Mouse (Mus musculus): ENCODE measurements around the gene Trpm3.
A peak's percentile ranks its signal among the peaks of the same experiment; 100 is the strongest.

Gene Trpm3

GRCm38 (mm10) chr19:22960450-22961265 is 821.8 kb downstream of the Trpm3 start:
- no peak for DNase-seq (ENCODE audit: inconsistent age in 2 of 2, low spot score in 1 of 2)

DNA sequence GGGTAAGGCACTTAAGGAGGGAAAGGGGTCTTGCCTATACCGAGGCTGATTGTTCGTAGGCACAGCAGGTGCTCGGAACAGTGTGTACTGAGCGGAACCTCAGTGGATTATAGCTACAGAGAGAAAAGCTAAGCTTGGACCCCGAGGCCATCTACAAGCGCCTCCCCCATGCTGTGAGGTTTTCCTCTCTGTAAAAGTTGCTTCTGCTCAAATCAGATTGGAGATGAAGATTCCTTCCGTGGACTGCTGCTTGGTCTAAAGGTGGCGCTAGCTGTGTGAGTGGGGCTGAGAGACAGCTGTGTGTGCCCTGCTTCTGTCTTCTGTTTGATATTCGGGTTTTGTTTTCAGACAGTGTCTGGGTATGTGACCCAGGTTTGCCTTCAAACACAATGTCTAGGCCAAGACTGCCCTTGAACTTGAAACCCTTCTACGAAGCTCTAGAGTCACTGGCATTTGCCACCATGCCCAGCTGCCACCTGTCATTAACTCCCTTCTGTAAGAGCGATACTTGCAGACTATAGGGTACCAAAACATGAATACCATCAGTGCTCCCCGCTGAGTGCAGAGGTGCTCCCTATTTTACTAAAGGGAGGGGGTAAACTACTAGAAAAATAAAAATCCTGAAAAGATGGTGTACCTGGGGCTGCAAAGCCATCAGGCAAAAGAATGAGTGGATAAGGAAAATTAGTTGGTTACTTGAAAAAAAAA is 823.3 kb downstream of the Trpm3 start:
- DNase-seq (ENCODE audit: inconsistent age in 2 of 2, low spot score in 1 of 2) = no peak

DNA sequence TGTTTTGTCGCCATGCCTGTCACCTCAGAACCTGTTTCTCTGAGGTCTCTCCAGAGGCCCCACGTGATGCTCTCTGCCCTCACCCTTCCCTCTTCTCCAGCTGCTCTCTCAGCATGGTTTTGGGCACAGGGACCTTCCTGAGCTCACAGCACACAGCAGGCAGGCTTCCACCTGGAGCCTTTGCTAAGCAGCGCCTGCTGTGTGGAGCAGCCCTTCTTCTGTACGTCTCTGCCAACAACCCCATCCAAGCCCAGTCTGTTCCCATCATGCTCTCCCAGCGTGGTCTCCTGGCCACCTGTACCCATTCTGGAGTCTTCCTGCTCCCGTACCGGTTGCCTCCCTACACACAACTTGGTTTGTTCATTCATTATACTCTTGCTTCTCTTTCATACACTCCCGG is 823.9 kb downstream of the Trpm3 start:
- DNase-seq (ENCODE audit: inconsistent age in 2 of 2, low spot score in 1 of 2) = no peak

DNA sequence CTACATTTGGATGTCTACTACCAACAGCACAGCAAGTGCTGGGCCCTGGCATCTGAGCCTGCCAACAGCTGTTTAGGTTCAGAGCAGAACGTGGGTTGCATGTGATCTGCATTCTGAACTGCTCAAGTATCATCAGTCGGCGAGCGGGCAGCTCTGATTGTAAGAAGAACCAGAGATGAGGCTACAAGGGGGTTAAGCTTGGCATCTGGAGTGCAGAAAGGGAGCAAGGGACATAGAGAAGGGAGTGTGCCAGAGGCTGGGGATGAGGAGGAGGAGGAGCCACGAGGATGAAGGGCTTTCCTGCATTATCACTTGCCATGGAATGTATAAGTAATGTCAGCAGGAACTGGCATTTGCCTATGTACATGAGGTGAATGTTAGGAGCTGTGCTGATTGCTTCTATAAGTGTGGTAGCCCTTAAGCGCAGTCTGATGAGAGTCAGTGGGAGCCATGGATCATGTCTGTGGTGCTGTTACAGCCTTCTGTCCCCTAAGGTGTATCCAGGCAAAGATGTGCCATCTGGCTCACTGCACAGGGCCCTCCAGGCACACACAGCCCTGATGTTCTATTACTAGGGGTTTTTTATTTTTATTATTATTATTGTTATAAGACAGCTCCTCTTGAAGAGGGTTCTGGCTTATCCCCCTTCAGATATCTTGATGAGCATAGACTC is 825.0 kb downstream of the Trpm3 start:
- DNase-seq (ENCODE audit: inconsistent age in 2 of 2, low spot score in 1 of 2) = no peak

DNA sequence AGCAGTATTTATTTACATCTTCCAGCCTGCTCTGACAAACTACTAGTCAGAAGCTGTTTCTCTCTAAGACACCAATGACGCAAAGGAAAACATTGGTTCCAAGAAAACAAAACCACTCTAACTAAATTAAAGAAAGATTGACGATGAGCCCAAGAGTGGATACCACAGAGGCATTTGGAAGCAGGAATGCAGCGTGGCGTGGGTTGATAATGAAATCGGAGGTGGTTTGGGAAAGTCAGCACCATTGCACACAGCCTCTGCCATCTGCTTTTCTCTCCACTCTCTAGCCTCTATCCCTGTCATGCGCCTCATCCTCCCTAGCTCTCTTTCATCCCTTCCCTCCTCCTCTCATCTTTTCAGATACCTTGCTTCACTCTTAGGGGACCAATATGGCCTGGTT is 826.6 kb downstream of the Trpm3 start:
- DNase-seq (ENCODE audit: inconsistent age in 2 of 2, low spot score in 1 of 2) = no peak

GRCm38 (mm10) chr19:22973294-22973693 is 834.4 kb downstream of the Trpm3 start:
- DNase-seq (ENCODE audit: inconsistent age in 2 of 2, low spot score in 1 of 2) = no peak

- no peak for DNase-seq (ENCODE audit: inconsistent age in 2 of 2, low spot score in 1 of 2)
Measured at GRCm38 (mm10) chr19:22973727-22974126, 834.9 kb downstream of the Trpm3 start.

GRCm38 (mm10) chr19:22975801-22976200 is 837.0 kb downstream of the Trpm3 start:
- no peak for DNase-seq (ENCODE audit: inconsistent age in 2 of 2, low spot score in 1 of 2)

- no peak for DNase-seq (ENCODE audit: inconsistent age in 2 of 2, low spot score in 1 of 2)
Measured at GRCm38 (mm10) chr19:22977508-22977907, 838.7 kb downstream of the Trpm3 start.

GRCm38 (mm10) chr19:22978763-22979162 is 839.9 kb downstream of the Trpm3 start:
- no peak for DNase-seq (ENCODE audit: inconsistent age in 2 of 2, low spot score in 1 of 2)

GRCm38 (mm10) chr19:22979191-22979590 is 840.3 kb downstream of the Trpm3 start:
- no peak for DNase-seq (ENCODE audit: inconsistent age in 2 of 2, low spot score in 1 of 2)

GRCm38 (mm10) chr19:22987914-22988313 is 849.1 kb downstream of the Trpm3 start:
- DNase-seq (ENCODE audit: inconsistent age in 2 of 2, low spot score in 1 of 2) = no peak

DNA sequence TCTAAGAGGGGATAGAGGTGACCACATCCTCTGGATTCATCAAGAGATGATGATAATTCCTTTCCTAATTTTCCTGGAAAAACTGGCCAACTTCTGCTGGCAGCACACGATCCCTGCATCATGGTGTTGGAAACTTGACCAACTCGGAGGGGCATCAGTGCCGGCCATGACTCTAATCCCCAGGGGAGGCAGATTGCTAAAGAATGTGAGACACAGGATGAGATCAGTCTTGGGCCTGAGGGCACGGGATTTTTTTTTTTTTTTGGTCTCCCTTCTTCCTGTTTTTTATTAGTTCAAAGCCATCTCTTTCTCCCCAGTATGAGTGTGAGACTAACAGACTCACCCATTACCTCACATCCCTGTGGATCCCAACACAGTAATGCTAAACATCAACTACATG is 855.1 kb downstream of the Trpm3 start:
- no peak for DNase-seq (ENCODE audit: inconsistent age in 2 of 2, low spot score in 1 of 2)

DNA sequence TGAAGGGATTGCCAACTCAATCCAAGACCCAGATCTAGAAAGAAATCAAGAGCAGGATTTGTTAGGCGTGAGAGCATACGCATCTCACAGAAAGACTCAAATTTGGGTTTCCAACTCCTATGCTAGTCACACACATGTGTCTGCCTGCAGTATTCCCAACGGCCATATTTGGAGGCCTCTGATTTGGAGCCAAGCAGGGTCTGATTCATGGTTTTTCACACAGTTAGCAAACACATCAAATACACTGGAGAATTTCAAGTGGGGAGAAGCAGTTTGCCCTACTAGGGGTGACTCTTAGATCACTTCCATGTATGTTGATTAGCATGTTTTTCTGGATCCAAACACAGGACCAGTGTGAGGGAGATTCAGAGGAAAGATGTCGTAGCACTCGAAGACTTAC is 855.7 kb downstream of the Trpm3 start:
- DNase-seq (ENCODE audit: inconsistent age in 2 of 2, low spot score in 1 of 2) = no peak

GRCm38 (mm10) chr19:23000293-23000692 is 861.4 kb downstream of the Trpm3 start:
- no peak for DNase-seq (ENCODE audit: inconsistent age in 2 of 2, low spot score in 1 of 2)

DNA sequence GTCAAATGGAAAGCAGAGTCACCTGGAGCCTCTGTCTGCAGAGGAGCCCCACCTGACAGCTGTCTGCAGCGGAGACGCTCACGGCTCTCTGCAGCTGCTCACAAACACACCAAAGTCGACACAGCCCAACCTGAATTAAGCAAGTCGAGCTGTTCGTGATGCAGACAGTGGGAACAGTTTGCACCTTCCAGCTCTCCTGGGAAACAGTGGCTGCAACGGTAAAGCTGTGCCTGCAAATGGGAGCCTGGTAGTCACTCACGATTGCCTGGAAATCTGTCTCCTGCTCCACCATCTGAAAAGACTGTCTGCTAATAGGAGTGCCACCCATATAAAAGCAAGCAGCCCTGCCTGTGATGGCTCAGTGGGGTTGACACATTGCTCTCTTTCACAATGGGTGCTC is 865.0 kb downstream of the Trpm3 start:
- DNase-seq (ENCODE audit: inconsistent age in 2 of 2, low spot score in 1 of 2) = peak in 1 of 2 experiments; percentile 38

DNA sequence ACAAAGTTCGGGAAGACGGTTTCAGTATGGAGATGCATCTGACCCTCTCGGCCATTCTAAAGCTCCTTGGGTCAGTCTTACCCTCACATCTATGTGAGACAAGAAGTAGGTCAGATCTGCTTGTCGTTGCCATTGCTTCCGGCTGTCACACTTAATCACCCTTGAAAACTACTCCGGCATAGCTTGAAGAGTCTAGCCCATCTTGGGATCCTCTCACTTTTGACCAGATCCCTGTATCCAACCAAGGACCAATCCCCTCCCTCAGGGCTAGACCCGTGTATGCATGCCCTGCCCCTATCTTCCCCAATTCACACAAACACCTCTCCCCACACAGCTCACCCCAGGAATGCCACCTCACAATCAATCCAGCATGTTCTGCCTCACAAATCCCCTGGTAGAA is 867.0 kb downstream of the Trpm3 start:
- no peak for DNase-seq (ENCODE audit: inconsistent age in 2 of 2, low spot score in 1 of 2)

DNA sequence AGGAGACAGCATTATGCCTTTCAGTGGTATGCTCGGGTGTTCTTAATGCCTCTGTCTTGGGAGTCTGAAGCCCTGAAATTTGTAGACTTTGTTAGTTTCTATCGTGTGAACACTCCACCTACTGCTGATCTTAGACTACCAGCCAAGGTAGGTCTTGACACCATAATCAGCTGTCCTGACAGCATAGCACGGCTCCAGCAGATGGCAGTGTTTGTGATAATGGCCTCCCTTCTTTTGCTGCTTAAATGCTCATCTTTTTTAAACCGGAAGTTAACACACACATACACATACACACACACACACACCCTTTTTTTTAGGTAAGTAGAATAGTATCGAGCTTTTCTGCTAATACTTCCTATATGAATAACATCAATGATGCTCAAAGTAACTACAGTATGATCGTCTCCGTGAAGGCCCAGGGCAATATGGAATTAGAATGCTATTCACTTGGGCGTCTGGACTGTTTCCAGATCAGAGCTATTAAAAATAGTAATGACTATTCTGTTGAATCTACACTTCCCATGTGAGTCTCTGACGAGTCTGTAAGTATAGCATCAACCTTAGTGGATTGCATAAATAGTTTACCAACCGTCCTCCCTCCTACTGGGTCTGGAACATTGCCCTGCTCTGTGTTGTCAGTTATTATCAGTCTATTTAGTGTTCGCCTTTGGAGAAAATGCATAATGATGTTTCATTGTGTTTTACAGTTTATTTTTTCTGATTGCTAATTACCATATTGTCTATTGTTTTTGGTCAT is 867.8 kb downstream of the Trpm3 start:
- peak; percentile 46 to 77 for DNase-seq (ENCODE audit: inconsistent age in 2 of 2, low spot score in 1 of 2)

- DNase-seq (ENCODE audit: inconsistent age in 2 of 2, low spot score in 1 of 2) = no peak
Measured at GRCm38 (mm10) chr19:23013695-23014094, 874.8 kb downstream of the Trpm3 start.

DNA sequence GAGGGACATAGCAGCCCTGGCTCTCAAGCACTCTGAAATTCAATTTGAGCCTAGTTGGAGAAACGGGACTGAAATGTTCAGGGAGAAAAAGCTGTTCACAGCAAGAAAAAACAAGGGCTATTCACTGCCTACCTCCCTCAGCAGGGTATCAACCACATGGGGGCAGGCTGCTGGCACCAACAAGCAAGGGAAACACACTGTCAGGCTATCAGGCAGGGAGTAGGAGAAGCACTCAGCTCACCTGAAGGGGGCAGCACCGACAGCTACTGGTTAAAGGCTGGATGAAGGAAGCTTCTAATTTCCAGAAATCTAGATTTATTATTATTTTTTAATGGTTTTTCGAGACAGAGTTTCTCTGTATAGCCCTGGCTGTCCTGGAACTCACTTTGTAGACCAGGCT is 876.7 kb downstream of the Trpm3 start:
- DNase-seq (ENCODE audit: inconsistent age in 2 of 2, low spot score in 1 of 2) = peak; percentile 76 to 84

DNA sequence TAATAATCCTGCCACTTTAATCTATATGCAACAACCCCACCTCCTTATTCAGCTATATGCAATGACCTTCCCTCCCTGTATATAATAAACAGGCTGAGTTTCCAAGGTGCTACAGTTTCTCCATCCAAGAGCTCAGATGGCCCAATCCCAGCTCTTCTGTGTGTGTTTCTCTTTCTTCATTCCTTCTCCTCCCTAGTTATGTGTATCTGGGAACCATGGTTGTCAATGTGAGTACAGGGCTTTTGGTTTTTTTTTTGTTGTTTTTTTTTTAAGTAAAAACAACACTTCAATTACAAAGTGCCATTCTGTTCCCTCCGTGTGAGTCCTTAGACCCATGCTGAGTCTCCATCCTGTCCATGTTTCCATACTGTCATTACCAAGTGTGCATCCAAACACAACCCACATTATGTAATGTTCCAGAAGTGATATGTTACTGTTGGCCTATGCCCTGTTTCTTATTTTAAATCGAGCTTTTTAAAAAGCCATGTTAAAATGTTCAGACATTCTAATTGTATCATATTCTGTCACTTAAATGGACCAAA is 879.4 kb downstream of the Trpm3 start:
- no peak for DNase-seq (ENCODE audit: inconsistent age in 2 of 2, low spot score in 1 of 2)
